ENCODE assay signal across 20 mouse cellular contexts in the genomic region with DNA sequence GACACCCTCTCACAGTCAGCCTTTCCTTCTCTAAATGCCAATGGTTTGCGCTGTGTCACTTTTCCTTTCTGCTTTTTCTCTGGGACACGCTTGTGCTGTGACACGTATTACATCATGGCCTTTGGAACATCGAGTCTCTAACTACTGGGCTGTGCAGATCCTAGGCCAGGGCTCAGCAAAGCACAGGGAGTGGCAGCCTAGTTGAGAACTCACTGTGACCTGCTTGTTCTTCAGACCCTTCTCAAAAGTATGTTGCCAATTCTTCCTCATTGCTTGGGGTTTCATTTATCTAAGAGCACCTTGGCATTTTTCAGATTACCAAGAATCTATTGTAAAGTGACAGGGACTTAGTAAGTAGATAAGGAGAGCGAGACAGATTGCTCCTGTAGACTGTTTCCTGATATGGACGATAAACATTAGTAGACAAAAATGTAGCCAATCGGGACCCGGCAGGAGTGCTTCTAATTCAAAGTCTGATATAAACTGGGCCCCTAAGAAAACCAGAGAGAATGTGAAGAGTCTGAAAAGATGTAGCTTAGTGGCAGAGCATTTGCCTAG. TPM values are rescaled to one million over a fixed set of nuclear protein-coding genes. Genes with fewer than 3 reads are reported as not detected.
"Had no signal": no experiment of that assay in that cellular context is flagged by ENCODE, and none has a peak within 500 bp of the region (broad histone marks: within the 10 kb centered on the region; RNA-seq: fewer than 3 reads in every experiment).

No protein-coding gene starts in this region.

- H3K27ac ChIP-seq: intestine, embryonic 15.5 days; left cerebral cortex, adult 2 months; limb, embryonic 10.5 days; midbrain, embryonic 12.5 days; neural tube, embryonic 13.5 days had no signal

- H3K9ac ChIP-seq: intestine, embryonic 15.5 days; midbrain, embryonic 12.5 days; neural tube, embryonic 13.5 days had no signal

- H3K36me3 ChIP-seq: intestine, embryonic 15.5 days; limb, embryonic 10.5 days; midbrain, embryonic 12.5 days; neural tube, embryonic 13.5 days had no signal

- H3K27me3 ChIP-seq: intestine, embryonic 15.5 days; midbrain, embryonic 12.5 days; neural tube, embryonic 13.5 days had no signal

- H3K4me2 ChIP-seq: intestine, embryonic 15.5 days; midbrain, embryonic 12.5 days; neural tube, embryonic 13.5 days had no signal

- DNase-seq: lung, adult 18-20 months; lung, postnatal 36 days; retina, postnatal 1 day; right cerebral cortex, postnatal 14 days; thymus, postnatal 36 days had no signal

- H3K4me1 ChIP-seq: intestine, embryonic 15.5 days had no signal

- H3K9me3 ChIP-seq: intestine, embryonic 15.5 days; limb, embryonic 10.5 days; midbrain, embryonic 12.5 days; neural tube, embryonic 13.5 days had no signal

- ATAC-seq: intestine, embryonic 15.5 days; midbrain, embryonic 16.5 days had no signal

- H3K4me3 ChIP-seq: intestine, embryonic 15.5 days; left cerebral cortex, adult 2 months; limb, embryonic 10.5 days; midbrain, embryonic 12.5 days; neural tube, embryonic 13.5 days had no signal

RNA-seq across cellular contexts. Expression of gene Gm17359, which starts 2.7 kb away (rescaled TPM):
- total RNA-seq: layer of hippocampus, postnatal 25 days; left cerebral cortex, adult 2 months; left cerebral cortex, postnatal 14 days; megakaryocyte, adult 5-6 weeks had no signal
- polyA plus RNA-seq: intestine, embryonic 15.5 days; kidney, embryonic 16.5 days; limb, embryonic 10.5 days; limb, embryonic 14.5 days; lung, embryonic 16.5 days; midbrain, embryonic 12.5 days; midbrain, embryonic 16.5 days; neural tube, embryonic 13.5 days; small intestine, adult 2 months; stomach, embryonic 16.5 days; thymus, postnatal 0 days had no signal
